Mouse (Mus musculus) yolk sac, embryonic 10.5 days (tissue): Measurements from ENCODE around the gene Oas1h.
"Not testable (repeated sequence)": the region's sequence is repeated elsewhere in the genome, so short reads cannot be mapped to it uniquely, and the experiment has no call there.

Experiments used
- DNase-seq: peaks from one replicate; pipeline ENCODE4 v3.0.0-alpha.2; 2017; ENCODE audit warnings: low spot score

The Oas1h gene

DNA sequence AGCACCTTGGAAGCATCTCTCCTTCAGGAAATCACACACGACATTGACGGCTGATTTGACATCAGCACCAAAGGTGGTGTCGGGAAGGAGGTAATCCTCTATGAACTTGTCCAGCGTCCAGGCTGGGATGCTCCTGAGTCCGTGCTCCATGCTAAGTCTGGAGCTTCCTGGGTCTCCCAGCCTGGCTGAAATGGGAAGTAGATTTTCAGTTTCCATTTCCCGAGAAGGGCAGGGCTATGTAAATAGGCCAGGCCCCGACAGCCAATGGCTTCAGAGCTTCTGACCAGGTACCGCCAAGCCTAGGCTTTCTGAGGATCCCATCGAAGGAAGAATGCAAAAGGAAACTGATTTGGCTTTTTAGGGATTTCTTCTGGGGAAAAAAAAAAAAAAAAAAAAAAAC, 26.2 kb downstream of the Oas1h start, which contains the start of gene Oas1g:
Oas1g (minus strand) TSS at position 201 of the 400 bp plus-strand sequence.
- not testable (repeated sequence) for DNase-seq

DNA sequence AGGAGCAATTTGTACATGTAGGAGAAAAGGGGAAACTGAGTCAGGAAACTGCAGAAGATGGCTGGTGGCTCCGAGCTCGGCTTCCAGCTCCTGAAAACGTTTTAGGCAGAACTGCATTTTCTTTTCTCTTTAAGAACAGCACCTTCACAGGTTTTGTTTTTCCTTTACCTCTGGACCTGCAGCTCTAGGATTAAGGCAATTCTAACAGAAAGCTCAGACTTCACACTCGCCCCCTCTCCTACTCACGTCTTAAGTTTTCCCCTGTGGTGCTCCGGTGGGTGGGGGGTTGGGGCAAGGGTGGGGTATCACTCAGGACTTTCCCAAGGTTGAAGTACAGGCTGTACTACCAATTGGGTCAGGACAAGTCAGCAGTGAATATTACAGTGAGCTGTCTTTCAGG, 26.6 kb downstream of the Oas1h start:
- no peak for DNase-seq

DNA sequence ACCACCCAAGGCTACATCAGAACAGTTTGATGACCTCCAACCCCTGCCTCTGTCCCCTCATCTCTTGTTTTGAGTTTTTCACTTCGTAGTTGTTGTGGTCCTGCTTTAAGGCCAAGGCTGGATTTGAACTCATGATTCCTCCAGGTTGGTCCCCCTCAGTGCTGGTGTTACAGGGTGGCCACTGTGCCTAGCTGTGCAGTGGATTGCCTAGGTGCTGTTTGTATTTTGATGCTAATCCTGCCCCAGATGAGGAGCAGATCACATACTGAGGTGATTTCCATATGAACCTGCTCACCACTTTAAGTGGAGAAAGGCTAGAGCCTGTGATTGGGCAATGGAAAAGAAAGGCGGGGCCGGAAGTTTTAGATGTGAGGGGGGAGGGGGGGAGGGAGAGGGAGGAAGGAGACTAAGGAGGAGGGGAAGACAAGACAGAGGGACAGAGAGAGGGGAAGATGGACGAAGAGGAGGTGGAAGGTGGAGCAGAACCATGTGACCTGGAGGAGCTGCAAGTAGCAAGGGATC, 27.1 kb downstream of the Oas1h start:
- not testable (repeated sequence) for DNase-seq

DNA sequence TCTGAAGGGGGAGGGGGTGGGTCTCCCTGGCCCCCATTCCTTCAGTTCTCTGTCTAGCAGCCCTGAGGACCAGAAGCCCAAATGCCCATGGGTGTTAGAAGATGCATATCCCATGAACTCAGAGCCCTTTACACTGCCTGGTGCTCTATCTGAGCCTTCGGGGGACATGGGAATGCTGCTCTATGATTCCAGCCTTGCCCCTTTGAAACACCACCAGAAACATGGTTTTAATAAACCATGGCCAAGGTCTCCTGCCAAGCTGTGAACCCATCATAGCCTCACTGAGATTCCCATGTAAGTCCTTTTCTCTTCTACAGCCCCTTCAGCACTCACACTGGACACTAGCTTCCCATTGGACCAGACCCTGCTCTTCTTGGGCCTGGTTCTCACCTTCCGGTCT, 28.8 kb downstream of the Oas1h start:
- DNase-seq: no peak

DNA sequence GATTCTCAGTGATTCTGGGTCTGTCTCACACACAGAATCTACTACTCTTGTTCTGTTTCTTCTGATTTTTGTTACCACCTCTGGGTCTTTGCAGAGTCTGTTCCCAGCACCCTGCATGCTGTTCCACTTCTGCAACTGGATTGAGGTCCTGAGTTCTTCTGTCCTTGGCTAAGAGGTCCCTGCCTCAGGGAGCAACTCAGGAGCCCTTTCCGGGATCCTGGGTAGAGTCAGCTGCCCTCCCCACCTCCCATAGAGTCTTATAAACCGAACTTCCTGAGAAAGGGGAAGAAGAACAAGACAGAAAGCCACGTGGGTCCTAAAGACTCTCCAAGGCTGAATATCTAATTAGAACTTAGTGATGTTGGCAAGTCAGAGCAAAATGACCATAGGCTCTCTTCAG, 29.8 kb downstream of the Oas1h start:
- no peak for DNase-seq

DNA sequence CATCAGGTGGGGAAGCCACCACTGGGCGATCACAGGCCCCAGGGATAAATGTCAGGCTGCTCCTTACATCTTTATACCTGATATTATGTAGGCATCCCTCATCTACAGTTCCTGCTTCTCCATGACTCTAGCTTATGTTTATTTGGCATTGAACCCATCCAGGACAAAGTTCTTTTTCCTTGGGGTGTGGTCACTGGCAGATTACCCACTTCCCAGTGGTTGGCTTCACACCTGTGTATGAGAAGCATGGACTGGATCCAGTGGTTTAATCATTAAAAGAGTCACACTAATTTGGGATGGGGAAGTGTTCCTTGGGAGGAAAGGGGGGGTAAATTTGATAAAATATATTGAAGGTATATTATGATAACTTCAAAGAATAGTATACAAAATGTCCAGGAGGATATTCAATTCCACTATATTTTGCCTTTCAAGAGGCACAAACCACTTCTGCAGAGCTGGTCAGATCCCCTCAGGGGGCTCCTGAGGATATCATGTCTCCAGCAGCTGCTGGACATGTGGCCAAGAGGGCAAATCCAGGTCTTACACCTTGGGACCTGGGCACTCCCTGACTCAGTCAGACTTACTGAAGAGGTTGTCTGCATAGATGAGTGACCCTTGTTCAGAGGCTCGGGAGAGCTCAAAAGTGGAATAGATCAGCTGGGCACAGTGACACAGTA, 30.5 kb downstream of the Oas1h start:
- not testable (repeated sequence) for DNase-seq

DNA sequence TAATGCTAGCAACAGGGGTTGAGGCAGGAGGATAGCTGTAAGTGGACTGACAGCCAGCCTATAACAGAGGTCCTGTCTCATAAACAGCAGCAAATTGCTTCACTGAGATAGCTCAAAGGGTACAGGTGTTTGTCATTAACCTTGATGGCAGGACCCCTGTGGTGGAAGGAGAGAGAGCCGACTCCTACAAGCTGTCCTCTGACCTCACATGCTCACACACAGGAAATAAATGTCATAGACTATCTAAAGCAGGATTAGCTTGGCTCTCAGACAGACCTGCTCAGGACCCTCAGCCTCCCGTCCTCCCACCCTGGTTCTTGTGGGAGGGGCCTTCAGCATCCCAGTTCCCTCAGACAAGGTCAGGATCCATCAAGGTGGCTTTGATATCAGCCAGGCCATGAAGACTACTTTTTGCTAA, 31.0 kb downstream of the Oas1h start:
- DNase-seq: no peak

DNA sequence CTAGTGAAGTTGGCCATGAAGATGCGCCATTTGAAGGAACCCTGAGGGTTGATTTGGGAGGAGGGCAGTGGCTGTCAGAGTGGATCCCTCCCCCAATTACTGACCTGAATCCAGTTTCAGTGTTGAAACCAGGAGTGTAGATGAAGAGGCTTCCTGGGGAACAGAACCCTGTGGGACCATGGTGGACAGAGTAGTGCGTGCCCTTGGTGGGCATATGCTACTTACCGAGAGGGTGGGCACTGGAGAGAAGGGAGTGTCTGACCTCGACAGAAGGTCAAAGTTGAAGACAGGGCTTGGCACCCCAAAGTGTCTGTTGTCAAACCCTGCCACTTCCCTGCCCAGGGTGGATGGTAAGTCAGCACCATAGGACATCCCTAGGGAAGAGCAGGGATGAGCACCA, 32.6 kb downstream of the Oas1h start:
- not testable (repeated sequence) for DNase-seq

DNA sequence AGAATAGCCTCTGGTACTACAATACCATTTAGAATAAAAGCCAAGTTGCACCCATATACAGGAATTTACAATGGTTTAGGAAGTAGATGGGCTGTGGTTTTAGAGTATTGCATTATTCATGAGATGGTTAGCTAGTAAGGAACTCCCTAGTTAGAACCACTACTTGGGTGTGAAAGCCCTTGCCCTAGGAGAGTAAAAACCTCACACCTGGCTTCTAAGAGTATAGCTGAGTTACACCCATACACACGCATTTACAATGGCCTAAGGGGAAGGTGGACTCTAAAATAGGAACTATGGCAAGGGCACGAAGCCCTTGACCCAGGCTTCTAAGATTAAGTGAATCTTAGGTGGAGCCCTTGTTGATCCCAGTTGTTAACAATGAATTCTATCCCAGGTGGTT, 33.5 kb downstream of the Oas1h start:
- DNase-seq: not testable (repeated sequence)

DNA sequence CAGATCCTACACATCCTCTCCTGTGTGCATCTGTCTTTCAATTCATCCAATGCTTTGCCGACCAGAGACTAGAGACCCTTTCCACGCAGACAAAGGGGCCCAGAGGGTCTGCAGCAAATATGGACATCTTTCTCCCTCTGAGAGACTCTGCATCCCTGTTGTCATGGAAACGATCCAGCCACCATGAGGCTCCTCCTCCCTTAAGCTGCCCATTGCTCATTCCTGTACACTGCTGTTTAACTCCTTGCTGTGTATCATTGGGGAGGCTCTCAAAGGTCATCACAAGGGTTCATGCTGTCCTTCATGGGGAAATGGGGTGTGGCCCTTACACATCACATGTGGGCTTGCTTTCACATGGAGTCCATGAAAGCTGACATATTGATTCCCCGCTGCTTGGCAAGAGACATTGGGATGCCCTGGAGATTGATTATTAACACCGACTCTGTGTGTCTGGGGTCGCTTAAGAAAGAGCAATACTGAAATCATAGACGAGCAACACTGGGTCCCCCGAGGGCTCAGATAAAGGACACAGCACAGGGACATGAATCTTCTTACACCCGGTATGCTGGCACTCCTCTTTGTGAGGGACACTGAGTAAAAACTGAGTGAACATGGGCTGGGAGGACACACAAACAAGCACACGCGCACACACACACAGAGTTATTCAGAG, 34.1 kb downstream of the Oas1h start:
- no peak for DNase-seq

DNA sequence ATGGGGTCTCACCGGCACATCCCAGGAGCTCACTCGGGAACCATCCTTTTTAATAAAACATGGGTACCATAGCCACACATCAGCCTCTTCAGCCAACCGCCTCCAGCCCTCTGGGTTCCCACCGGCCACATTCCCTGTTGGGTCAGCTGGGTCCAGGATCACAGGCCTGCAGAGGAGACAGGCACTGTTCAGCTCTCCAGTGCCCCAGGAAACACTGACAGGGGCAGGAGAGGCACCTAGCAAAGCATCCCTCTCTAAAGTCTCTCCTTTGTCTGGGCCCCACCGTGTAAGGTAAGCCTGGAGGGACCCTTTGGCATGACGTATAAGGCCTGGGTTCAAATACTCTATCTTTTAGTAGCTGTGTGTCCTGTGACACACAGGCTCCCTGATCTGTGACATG, 37.1 kb downstream of the Oas1h start:
- DNase-seq: no peak

DNA sequence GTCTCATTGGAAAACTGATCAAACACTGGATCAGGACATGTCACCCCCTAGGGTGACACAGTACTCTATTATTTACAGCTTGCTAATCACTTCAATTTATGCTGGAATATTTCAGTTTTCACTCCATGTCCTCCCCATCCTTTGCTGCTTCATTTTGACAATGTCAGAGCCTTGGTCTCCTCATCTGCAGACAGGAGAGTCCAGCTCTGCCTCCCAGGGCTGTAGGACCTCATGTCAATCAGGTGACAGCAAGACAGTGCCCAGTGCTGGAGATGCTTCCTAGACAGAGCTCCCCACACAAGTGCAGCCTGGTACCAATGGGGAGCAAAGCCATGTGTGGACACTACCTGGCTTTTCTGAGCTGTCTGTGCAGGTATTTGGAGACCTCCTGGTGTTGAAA, 37.5 kb downstream of the Oas1h start:
- DNase-seq: no peak

DNA sequence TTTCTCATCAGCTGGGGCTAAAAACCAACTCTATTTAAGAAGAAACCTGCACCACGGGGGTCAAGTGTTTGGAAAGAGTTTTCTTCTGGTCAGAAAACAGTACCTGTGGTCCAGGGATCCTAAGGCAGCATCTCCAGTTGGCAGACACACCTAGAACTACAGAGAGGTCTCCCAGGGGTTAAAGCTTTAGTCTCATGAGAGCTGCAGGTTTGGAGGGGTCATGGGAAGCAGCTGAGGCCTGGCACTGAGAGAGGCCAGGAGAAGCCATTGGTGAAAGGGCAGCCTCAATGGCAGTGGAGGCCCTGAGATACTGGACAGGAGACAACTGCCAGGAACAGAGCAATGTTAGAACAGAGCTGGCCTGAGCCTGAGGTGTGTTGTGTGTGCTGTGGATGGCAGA, 39.4 kb downstream of the Oas1h start:
- no peak for DNase-seq

DNA sequence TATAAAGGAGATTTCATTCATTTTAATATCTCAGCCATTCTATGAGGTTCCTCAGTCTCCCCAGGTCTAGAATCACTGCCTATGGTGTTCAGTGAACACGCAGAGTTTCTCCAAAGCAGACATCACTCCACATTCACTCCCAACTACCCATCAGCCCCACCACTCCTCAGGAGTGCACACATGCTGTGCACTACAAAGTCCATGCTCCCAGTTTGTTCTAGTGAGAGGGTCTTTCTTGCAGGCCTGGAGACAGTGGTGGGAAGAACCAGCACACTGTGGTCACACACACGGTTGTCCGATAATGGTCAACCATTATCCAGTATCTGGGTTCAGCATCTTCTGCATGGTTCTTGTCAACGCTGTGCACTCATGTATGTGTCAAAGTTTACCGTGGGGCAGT, 40.8 kb downstream of the Oas1h start:
- DNase-seq: no peak

DNA sequence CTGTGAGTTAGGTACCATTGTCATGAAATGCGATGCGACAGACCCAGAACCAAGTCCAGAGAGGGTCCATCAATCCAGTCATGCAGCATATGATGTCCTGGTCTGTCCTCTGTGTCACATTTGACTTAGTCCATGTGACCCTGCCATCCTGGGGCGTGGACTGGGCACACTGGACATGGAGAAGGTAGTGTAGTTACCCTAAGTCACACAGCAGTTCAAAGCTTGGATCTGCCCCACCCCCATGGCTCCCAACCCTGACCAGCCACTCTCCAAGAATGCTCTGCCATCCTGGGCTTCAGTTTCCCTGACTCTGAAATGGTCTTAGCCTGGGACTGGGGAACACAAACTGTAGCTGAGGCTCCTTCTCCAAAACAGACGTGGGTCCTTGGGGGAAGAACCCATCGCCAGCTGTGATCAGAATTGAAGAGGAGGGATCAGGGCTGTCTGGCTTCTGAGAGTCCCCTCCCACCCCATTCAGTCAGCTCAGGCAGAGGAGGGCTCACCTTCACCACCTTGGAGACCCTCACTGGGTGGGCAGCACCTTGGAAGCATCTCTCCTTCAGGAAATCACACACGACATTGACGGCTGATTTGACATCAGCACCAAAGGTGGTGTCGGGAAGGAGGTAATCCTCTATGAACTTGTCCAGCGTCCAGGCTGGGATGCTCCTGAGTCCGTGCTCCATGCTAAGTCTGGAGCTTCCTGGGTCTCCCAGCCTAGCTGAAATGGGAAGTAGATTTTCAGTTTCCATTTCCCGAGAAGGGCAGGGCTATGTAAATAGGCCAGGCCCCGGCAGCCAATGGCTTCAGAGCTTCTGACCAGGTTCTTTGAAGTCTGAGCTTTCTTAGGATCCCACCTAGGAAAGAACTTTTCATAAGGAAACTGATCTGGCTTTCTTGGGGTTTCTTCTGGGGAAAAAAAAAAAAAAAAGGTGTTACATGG, 45.8 kb downstream of the Oas1h start, which contains the start of gene Oas1a:
Oas1a (minus strand) TSS at position 731 of the 943 bp plus-strand sequence.
- not testable (repeated sequence) for DNase-seq

DNA sequence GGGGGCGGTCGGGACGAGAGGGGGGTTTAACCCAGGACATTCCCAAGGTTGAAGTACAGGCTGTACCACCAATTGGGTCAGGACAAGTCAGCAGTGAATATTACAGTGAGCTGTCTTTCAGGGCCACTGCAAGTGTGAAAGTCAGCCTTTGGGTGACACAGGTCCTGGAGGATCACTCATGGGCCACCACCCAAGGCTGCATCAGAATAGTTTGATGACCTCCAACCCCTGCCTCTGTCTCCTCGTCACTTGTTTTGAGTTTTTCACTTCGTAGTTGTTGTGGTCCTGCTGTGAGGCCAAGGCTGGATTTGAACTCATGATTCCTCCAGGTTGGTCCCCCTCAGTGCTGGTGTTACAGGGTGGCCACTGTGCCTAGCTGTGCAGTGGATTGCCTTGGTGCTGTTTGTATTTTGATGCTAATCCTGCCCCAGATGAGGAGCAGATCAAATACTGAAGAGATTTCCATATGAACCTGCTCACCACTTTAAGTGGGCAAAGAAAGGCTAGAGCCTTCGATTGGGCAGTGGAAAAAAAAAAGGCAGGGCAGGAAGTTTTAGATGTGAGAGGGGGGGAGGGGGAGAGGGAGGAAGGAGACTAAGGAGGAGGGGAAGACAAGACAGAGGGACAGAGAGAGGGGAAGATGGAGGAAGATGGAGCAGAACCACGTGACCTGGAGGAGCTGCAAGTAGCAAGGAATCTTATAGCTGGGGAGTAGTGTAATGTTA, 47.1 kb downstream of the Oas1h start:
- no peak for DNase-seq

DNA sequence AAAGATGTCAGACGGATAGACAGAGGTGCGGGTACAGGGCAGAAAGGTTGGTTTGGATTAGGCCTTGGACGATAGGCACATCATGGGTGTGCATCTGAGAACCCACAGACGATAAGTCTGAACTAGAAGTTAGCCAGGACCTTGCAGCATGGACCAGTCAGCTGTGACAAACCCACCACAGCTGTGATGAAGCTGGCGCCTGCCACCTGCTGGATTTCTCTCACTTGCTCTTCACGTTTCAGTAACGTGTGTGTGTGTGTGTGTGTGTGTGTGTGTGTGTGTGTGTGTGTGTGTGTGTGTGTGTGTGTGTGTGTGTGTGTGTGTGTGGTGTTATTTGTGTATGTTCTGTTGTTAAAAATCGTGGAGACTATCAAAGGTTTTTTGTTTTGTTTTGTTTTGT, 53.0 kb downstream of the Oas1h start, which contains the start of gene Oas1d:
Oas1d (plus strand) TSS at position 333 of the 400 bp plus-strand sequence.
- not testable (repeated sequence) for DNase-seq

DNA sequence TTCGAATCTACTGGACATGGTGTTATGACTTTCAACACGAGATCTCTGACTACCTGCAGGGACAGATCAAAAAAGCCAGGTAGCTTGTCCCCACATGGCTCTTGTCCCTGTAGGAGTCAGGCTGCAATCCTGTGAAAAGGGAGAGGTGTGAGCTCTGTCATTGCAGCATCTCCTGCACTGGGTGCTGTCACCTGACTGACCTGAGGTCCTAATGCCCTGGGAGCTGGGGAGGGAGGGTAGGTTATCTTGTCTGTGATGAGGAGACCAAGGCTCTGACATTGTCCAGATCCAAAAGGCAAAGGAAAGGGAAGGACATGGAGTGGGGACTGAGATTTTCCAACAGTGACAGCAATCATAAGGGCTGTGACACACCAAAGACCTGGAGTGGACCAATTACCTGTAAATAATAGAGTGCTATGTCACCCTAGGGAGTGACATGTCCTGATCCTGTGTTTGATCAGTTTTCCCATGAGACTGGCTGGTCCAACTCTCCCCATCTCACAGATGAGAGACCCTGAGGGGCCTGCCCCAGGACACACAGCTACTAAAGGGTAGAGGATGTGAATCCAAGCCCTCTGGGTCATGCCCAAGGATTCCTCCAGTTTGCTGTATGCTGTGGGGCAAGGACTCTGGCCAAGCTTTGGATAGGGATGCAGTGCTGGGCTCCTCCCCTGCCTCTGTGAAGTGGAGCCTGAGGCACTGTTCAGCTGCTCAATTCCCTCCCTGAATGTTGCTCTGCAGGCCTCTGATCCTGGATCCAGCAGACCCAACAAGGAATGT, 58.1 kb downstream of the Oas1h start:
- DNase-seq: not testable (repeated sequence)

DNA sequence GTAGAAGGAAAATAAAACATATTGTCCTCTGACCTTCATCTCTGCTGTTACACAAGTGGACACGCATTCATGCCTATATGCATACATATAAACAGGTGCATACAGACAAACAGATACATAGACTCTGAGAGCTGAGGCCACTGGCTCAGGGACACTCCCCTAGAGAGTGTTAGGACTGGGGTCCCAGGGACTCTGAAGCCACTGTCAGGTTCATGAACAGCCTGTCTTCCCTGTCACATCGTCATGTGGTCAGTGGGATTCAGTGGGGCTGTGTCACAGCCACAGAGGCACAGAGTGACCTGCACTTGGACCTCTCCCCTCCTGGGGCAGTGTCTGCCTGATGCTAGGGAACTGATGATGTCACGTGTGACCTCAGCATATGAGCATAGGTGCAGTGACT, 59.1 kb downstream of the Oas1h start:
- no peak for DNase-seq
